Mouse (Mus musculus): ENCODE measurements at regions not wholly inside any gene's neighbourhood (a gene's known extent, or its start where the extent isn't known, plus 50 kb on each side); places are given as distances from the start of the nearest gene placed in this dataset.
"Not testable (repeated sequence)": the region's sequence is repeated elsewhere in the genome, so short reads cannot be mapped to it uniquely, and the experiment has no call there.

GRCm38 (mm10) chr15:8832970-8833369, 122.4 kb upstream of the Slc1a3 start:
- ATAC-seq (replicated peaks; ENCODE audit: low read depth, poor library complexity, severe bottlenecking), result no peak

- no peak for ATAC-seq (replicated peaks; ENCODE audit: low read depth, poor library complexity, severe bottlenecking)
These were observed 121.4 kb upstream of the Slc1a3 start for GRCm38 (mm10) chr15:8831720-8832620.

DNA sequence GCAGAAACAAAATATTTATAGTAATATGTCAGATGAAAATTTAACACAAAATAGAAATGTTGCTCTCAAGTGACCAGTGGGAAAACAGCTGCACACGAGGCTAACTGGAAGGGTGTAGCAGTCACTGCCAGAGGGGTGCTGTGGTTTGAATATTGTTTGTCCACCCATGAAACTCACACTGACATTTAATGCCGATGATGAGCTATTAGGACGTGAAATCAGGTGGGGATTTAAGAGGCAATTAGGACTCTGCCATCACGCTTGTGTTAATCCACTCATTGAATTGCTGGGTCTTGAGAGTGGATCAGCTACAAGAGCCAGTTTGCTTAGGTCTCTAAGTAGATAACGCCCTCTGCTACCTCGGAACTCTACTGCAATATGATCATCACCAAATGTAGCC, 114.3 kb upstream of the Slc1a3 start:
- ATAC-seq (replicated peaks; ENCODE audit: low read depth, poor library complexity, severe bottlenecking), result no peak

DNA sequence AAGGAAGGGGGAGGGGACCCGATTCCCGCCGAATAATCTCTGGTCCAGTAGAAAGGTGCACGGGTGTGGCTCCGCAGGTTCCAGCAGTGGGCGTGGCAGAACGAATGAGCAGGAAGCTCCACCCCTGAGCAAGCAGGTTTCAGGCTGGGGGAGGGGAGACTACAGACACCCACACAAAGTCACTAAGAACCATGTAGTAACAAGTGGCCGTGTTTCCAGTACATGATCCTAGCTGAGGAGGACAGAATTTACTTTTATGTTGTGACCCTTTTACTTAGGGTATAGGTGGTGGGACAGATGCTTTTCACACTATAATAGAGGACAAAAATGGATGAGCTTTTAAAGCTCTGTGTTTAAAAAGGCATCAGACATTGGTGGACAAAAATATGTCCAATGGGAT, 112.2 kb upstream of the Slc1a3 start:
- not testable (repeated sequence) for ATAC-seq (replicated peaks; ENCODE audit: low read depth, poor library complexity, severe bottlenecking)

DNA sequence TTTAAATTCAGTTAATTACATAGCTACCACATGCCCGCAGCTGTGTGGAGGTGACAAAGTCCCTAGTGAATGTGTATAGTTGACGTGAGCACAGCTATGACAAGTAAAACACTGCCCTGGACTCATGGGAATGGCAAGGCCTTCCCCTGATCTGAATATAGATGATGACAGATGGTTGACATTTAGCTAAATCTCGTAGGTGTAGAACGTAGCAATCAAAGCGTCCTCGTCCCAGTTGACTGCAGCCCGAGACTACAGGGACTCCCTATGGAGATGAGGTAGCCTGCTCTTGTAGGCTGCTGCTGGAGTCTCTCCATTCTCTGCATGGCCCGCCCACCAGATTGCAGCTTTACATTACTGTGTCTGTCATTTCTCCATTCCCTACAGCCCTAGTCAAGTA, 107.0 kb upstream of the Slc1a3 start:
- no peak for ATAC-seq (replicated peaks; ENCODE audit: low read depth, poor library complexity, severe bottlenecking)

GRCm38 (mm10) chr15:8816501-8817368, 106.2 kb upstream of the Slc1a3 start:
- no peak for ATAC-seq (replicated peaks; ENCODE audit: low read depth, poor library complexity, severe bottlenecking)

DNA sequence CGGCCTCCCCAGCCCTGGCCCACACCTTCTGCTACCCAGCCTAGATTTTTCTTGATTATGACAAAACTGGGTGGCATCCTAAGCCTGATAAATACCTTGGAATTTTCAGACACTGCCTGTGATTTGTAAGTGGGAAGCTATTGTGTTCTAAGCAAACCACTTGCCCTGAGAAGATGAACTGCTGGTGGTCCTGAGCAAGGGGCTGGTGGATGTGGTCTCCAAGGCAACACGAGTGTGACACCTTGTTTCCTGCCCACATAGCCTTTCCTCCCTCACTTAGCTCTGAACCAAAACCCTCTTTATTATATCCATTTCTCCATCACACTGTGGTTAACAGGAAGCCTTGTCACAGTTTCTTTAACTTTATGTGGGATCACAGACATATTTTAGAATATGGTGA, 105.4 kb upstream of the Slc1a3 start:
- ATAC-seq (replicated peaks; ENCODE audit: low read depth, poor library complexity, severe bottlenecking), result no peak

- no peak for ATAC-seq (replicated peaks; ENCODE audit: low read depth, poor library complexity, severe bottlenecking)
These were observed 104.7 kb upstream of the Slc1a3 start for GRCm38 (mm10) chr15:8815277-8815676.

- no peak for ATAC-seq (replicated peaks; ENCODE audit: low read depth, poor library complexity, severe bottlenecking)
These were observed 95.8 kb upstream of the Slc1a3 start for GRCm38 (mm10) chr15:8806354-8806753.

- ATAC-seq (replicated peaks; ENCODE audit: low read depth, poor library complexity, severe bottlenecking), result not testable (repeated sequence)
These were observed 95.0 kb upstream of the Slc1a3 start for GRCm38 (mm10) chr15:8805565-8805964.

- no peak for ATAC-seq (replicated peaks; ENCODE audit: low read depth, poor library complexity, severe bottlenecking)
These were observed 91.5 kb upstream of the Slc1a3 start for GRCm38 (mm10) chr15:8802058-8802457.

DNA sequence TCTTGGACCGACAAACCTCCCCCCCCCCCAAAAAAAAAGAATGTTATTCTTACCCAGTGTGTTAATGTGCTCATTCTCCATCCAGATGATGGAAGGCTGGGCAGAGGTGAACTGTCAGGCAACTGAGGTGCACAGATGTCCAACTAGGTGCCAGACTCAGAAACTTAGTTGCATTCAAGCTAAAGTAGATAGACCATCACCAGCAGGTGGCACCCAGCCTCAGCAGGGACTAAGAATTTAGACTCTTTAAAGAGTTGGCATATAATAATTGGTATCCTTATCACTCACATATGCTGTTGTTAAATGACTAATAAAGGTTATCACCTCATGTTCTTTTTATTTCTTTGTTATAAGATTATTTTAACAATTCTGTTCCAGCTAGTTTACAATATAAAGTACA, 86.5 kb upstream of the Slc1a3 start:
- no peak for ATAC-seq (replicated peaks; ENCODE audit: low read depth, poor library complexity, severe bottlenecking)

- no peak for ATAC-seq (replicated peaks; ENCODE audit: low read depth, poor library complexity, severe bottlenecking)
These were observed 81.5 kb upstream of the Slc1a3 start for GRCm38 (mm10) chr15:8792106-8792505.

DNA sequence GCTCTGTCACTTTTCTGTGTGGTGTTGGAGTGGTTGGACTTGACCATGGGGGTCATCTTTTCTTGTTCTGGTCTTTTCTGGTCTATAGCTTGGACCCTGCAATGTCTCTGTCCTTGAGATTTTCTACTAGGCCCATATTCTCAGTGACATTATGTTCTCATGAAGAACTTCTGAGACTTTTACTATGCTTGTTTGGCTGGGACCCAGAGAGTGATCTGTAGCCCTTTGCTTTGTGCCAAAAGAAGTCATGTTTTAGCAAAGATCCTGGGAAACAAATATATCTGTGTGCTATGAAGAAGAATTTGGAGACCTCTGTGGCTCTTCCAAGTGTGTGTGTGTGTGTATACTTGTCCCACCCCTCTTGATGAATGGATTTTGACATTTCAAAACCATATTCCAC, 79.4 kb upstream of the Slc1a3 start:
- ATAC-seq (replicated peaks; ENCODE audit: low read depth, poor library complexity, severe bottlenecking), result no peak

- ATAC-seq (replicated peaks; ENCODE audit: low read depth, poor library complexity, severe bottlenecking), result no peak
These were observed 78.4 kb upstream of the Slc1a3 start for GRCm38 (mm10) chr15:8789000-8789399.

DNA sequence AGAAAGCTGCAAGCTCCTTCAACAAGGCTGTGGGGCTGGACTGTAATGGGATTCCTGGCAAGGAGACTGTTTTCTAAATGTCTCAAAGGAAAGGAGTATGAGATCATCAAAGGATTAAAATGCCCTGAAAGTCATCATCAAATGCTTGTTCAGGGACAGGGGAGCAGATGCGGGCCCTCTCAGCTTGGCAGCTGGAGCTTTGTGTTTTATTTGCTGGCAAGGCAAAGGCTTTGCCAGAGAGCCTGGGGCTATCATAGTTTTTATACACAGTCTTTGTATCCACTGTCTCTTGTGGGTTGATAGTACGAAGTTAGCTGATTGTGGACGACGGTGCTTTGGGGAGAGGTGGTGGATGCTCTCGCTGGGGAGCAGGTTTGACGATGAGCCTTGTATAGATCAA, 75.0 kb upstream of the Slc1a3 start:
- no peak for ATAC-seq (replicated peaks; ENCODE audit: low read depth, poor library complexity, severe bottlenecking)

DNA sequence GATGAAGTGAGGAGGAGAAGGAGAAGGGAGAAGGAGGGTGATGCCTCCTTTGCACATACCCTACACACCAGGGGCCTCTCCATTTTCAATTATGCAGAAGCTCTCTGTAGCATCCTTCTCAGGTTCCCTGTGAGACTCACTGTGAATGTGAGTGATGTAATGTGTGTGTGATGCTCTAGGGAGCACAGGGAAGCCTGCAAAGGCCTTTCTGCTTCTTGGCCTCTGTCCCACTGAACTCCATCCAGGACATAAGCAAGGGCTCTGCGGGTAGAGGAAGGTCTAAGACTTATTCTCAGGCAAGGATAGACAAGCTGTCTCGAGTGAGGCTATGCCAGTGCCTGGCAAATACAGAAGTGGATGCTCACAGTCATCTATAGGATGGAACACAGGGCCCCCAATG, 73.0 kb upstream of the Slc1a3 start:
- no peak for ATAC-seq (replicated peaks; ENCODE audit: low read depth, poor library complexity, severe bottlenecking)

GRCm38 (mm10) chr15:8783036-8783435, 72.5 kb upstream of the Slc1a3 start:
- no peak for ATAC-seq (replicated peaks; ENCODE audit: low read depth, poor library complexity, severe bottlenecking)

DNA sequence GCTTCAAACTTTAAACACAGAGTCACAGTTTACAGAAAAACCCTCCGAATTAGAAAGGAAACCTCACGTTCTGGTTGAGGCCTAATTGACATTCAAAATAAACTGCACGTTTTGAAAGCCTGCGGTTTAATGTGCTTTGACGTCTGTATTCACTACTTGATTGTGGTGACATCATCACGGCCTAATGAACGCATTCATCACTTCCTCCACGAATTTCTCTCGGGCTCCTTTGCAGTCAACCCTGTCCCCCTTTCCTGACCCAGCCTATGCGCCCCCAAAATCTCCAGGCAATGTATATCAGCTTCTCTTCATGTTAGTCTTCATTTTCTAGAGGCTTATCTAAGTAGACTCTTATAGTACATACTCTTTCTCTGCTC, 71.6 kb upstream of the Slc1a3 start:
- no peak for ATAC-seq (replicated peaks; ENCODE audit: low read depth, poor library complexity, severe bottlenecking)

- no peak for ATAC-seq (replicated peaks; ENCODE audit: low read depth, poor library complexity, severe bottlenecking)
These were observed 70.9 kb upstream of the Slc1a3 start for GRCm38 (mm10) chr15:8781159-8782130.

Measured in common myeloid progenitor, adult 5-6 weeks (primary cell).